Mouse (Mus musculus) lung, postnatal 0 days (tissue): Measurements from ENCODE around the gene Alg14.

Experiments used
- CTCF ChIP-seq: IDR thresholded peaks from 2 replicates; pipeline ENCODE4 v1.5.1; 2016; ENCODE audit warnings: antibody characterized with exemption, mild to moderate bottlenecking
- EP300 ChIP-seq: IDR thresholded peaks from 2 replicates; pipeline ENCODE4 v1.6.1; 2016; ENCODE audit warnings: antibody characterized with exemption, mild to moderate bottlenecking, control low read depth

- TF ChIP-seq CTCF = no peak
- no peak for TF ChIP-seq EP300
Measured at GRCm38 (mm10) chr3:121336234-121336890, 44.8 kb downstream of the Alg14 start.
